Comparison of ENCODE assay signal across 21 mouse cellular contexts in the genomic region with DNA sequence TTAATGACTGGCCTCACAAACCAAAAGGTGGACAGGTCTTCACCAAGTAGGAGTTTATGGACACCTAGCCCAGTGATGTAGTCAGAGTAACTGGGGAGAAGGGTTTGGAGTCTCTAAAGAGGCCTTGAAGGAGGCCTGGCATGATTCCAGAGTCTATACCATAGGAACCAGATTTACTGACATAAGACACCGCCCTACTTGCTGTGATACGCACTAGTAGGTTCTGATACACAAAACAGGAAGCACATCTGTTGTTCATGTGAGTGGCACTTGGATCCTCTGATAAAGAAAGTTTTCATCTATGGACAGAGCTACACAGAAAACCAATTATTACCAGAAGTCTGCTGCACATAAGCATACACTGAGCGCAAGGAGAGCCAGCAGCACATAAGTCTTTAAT. TPM values are rescaled to one million over a fixed set of nuclear protein-coding genes. Genes with fewer than 3 reads are reported as not detected.
DNase-seq lines count a peak whose midpoint lies in the region; ATAC-seq lines count a peak whose summit lies in the region.
"Had no signal": no experiment of that assay in that cellular context is flagged by ENCODE, and none has a peak within 500 bp of the region (broad histone marks: within the 10 kb centered on the region; RNA-seq: fewer than 3 reads in every experiment).

No protein-coding gene starts in this region.

- 52% methylated on average over 3 of the region's 3 CpGs for WGBS in embryonic facial prominence, embryonic 14.5 days
- 91% methylated on average over 3 of the region's 3 CpGs for WGBS in embryonic facial prominence, embryonic 10.5 days

- 0 out of 2 replicates have a peak, but pooled peaks have one; percentile 44 for ATAC-seq in embryonic facial prominence, embryonic 14.5 days (ENCODE audit: low read depth)
- ATAC-seq: activated CD4-positive, CD25-positive, alpha-beta regulatory T cell, adult 4 months; forebrain, embryonic 13.5 days; Patski had no signal

- no peak overlapping the region for H3K9ac ChIP-seq in embryonic facial prominence, embryonic 14.5 days (ENCODE audit: low read depth, low read length)
- H3K9ac ChIP-seq: embryonic facial prominence, embryonic 13.5 days; forebrain, embryonic 13.5 days; heart, embryonic 13.5 days; hindbrain, embryonic 15.5 days had no signal

- peak; percentile 51 for DNase-seq in embryonic facial prominence, embryonic 14.5 days (ENCODE audit: low spot score)
- DNase-seq in embryonic facial prominence, embryonic 10.5 days (ENCODE audit: low spot score) = no peak
- peak; percentile 5 for DNase-seq in lung, postnatal 36 days
- DNase-seq in lung, postnatal 25 days (ENCODE audit: low spot score) = no peak
- peak; percentile 46 to 54 for DNase-seq in B cell, adult 2 months
- DNase-seq in splenic B cell, adult 2 months (ENCODE audit: low read depth, low spot score) = peak; percentile 65
- DNase-seq in kidney, postnatal 25 days = no peak
- DNase-seq: adrenal gland, postnatal 14 days; cerebellum, adult 11-12 months; cerebellum, adult 9-10 months; cerebellum, postnatal 25 days; gastrocnemius, postnatal 36 days; heart, adult 11 months; heart, postnatal 36 days had no signal

- H3K4me2 ChIP-seq in embryonic facial prominence, embryonic 14.5 days (ENCODE audit: low read depth, low read length) = no peak overlapping the region
- H3K4me2 ChIP-seq: embryonic facial prominence, embryonic 13.5 days; forebrain, embryonic 13.5 days; heart, embryonic 13.5 days; hindbrain, embryonic 15.5 days had no signal

- H3K27ac ChIP-seq in embryonic facial prominence, embryonic 14.5 days (replicated peaks; ENCODE audit: low read depth, low read length) = no peak overlapping the region
- H3K27ac ChIP-seq in embryonic facial prominence, embryonic 10.5 days (replicated peaks) = no peak overlapping the region
- H3K27ac ChIP-seq: embryonic facial prominence, embryonic 13.5 days; forebrain, embryonic 13.5 days; heart, embryonic 13.5 days; hindbrain, embryonic 15.5 days had no signal

- 0 out of 2 replicates have a peak, but pooled peaks cover 4% of the 10 kb centered on the region for H3K9me3 ChIP-seq in embryonic facial prominence, embryonic 14.5 days (ENCODE audit: control insufficient read depth, low read length)
- no peaks in the 10 kb centered on the region for H3K9me3 ChIP-seq in embryonic facial prominence, embryonic 10.5 days
- H3K9me3 ChIP-seq: embryonic facial prominence, embryonic 13.5 days; forebrain, embryonic 13.5 days; heart, embryonic 13.5 days; hindbrain, embryonic 15.5 days had no signal

- no peaks in the 10 kb centered on the region for H3K4me1 ChIP-seq in embryonic facial prominence, embryonic 14.5 days (ENCODE audit: control insufficient read depth, insufficient read depth, low read length)
- no peaks in the 10 kb centered on the region for H3K4me1 ChIP-seq in embryonic facial prominence, embryonic 10.5 days
- H3K4me1 ChIP-seq: embryonic facial prominence, embryonic 13.5 days; forebrain, embryonic 13.5 days; heart, embryonic 13.5 days; hindbrain, embryonic 15.5 days had no signal

- no peaks in the 10 kb centered on the region for H3K27me3 ChIP-seq in embryonic facial prominence, embryonic 14.5 days (replicated peaks; ENCODE audit: control insufficient read depth, insufficient read depth, low read length)
- H3K27me3 ChIP-seq in embryonic facial prominence, embryonic 10.5 days (replicated peaks; ENCODE audit: low read depth, poor library complexity, severe bottlenecking) = no peaks in the 10 kb centered on the region
- H3K27me3 ChIP-seq in splenic B cell, adult 2 months (ENCODE audit: control insufficient read depth, insufficient read depth, low read length, poor library complexity, severe bottlenecking) = no peaks in the 10 kb centered on the region
- H3K27me3 ChIP-seq: embryonic facial prominence, embryonic 13.5 days; forebrain, embryonic 13.5 days; heart, embryonic 13.5 days; hindbrain, embryonic 15.5 days had no signal

- H3K36me3 ChIP-seq in embryonic facial prominence, embryonic 14.5 days (ENCODE audit: control insufficient read depth, insufficient read depth, low read length) = no peaks in the 10 kb centered on the region
- no peaks in the 10 kb centered on the region for H3K36me3 ChIP-seq in embryonic facial prominence, embryonic 10.5 days (replicated peaks)
- H3K36me3 ChIP-seq in splenic B cell, adult 2 months (ENCODE audit: control insufficient read depth, insufficient read depth, low read length, poor library complexity, severe bottlenecking) = no peaks in the 10 kb centered on the region
- H3K36me3 ChIP-seq: embryonic facial prominence, embryonic 13.5 days; G1E; heart, embryonic 13.5 days; hindbrain, embryonic 15.5 days had no signal

- no peak overlapping the region for H3K4me3 ChIP-seq in embryonic facial prominence, embryonic 14.5 days (ENCODE audit: low read depth, low read length)
- no peak overlapping the region for H3K4me3 ChIP-seq in embryonic facial prominence, embryonic 10.5 days
- H3K4me3 ChIP-seq: embryonic facial prominence, embryonic 13.5 days; forebrain, embryonic 13.5 days; heart, embryonic 13.5 days; hindbrain, embryonic 15.5 days had no signal

RNA-seq across cellular contexts. Expression of a gene that starts 14.4 kb away (rescaled TPM):
- polyA plus RNA-seq in embryonic facial prominence, embryonic 14.5 days (2014; fragmentation: Nextera tagmentation; extraction: Ambion mirVana) = 31.3 and 36.4 TPM in 2 replicates
- 22.3 and 24.2 TPM in 2 replicates for polyA plus RNA-seq in embryonic facial prominence, embryonic 10.5 days (2016; fragmentation: Nextera tagmentation; extraction: Ambion mirVana)

Comparison
In these comparisons a context has a peak if more than half of its experiments do, and no peak if none do; other contexts are left out.
1. DNase-seq: peak in embryonic facial prominence, embryonic 14.5 days (single experiment), lung, postnatal 36 days (single experiment), B cell, adult 2 months (2 of 2) and splenic B cell, adult 2 months (single experiment); none in embryonic facial prominence, embryonic 10.5 days (single experiment), lung, postnatal 25 days (single experiment) and kidney, postnatal 25 days (0 of 2).